Mouse (Mus musculus): ENCODE data around the gene Gm3629.
"Not testable (repeated sequence)": the region's sequence is repeated elsewhere in the genome, so short reads cannot be mapped to it uniquely, and the experiment has no call there.

- not testable (repeated sequence) for TF ChIP-seq POLR2A (IDR thresholded peaks at IDR 0.05; ENCODE audit: control insufficient read depth, extremely low read depth, insufficient read depth, low read length, poor library complexity); CTCF (IDR thresholded peaks at IDR 0.05; ENCODE audit: borderline replicate concordance, control insufficient read depth, extremely low read depth, insufficient read depth, low read length, poor library complexity)
Observed at GRCm38 (mm10) chr14:6622318-6622717, 31.9 kb upstream of the Gm3629 start, which contains the start of gene Gm3460.

Data from thymus, adult 2 months (tissue).